Mouse (Mus musculus): ENCODE data around the gene Rassf3.

- no peak for TF ChIP-seq GATA1 (IDR thresholded peaks at IDR 0.05; ENCODE audit: low read length)
- TF ChIP-seq TAL1 (IDR thresholded peaks at IDR 0.05; ENCODE audit: low read length) = no peak
Measured at GRCm38 (mm10) chr10:121367780-121368179, 108.4 kb downstream of the Rassf3 start.
